Mouse (Mus musculus) bone marrow macrophage, adult 2 months (primary cell): ENCODE measurements at regions not wholly inside any gene's neighbourhood (a gene's known extent, or its start where the extent isn't known, plus 50 kb on each side); places are given as distances from the start of the nearest gene placed in this dataset.

ENCODE experiments used
- H3K27ac ChIP-seq: 2 replicates; pipeline ENCODE4 v1.5.1; 2012; ENCODE audit warnings: low read depth, low read length; ENCODE audit not compliant: insufficient read depth
- H3K4me1 ChIP-seq: 2 replicates; pipeline ENCODE4 v1.6.1; 2012; ENCODE audit warnings: low read length; ENCODE audit not compliant: control insufficient read depth, insufficient read depth
- H3K4me3 ChIP-seq: 2 replicates; pipeline ENCODE4 v1.5.1; 2012; ENCODE audit warnings: mild to moderate bottlenecking, low read length, moderate library complexity; ENCODE audit not compliant: insufficient read depth
- CTCF ChIP-seq: IDR thresholded peaks from 2 replicates; pipeline ENCODE4 v1.5.1; 2012; ENCODE audit warnings: low read depth, mild to moderate bottlenecking, low read length, moderate library complexity
- POLR2A ChIP-seq: IDR thresholded peaks from 2 replicates; pipeline ENCODE4 v1.6.1; 2012; ENCODE audit warnings: mild to moderate bottlenecking, low read depth, low read length, borderline replicate concordance

- TF ChIP-seq POLR2A (no peak), CTCF (no peak)
Observed at GRCm38 (mm10) chr2:159708141-159708540, 625.8 kb downstream of the Gm826 start.

GRCm38 (mm10) chr2:159714633-159715032, 619.3 kb downstream of the Gm826 start:
- TF ChIP-seq CTCF, result no peak
- no peak for TF ChIP-seq POLR2A
- Histone ChIP-seq H3K4me1 (no peaks in the 10 kb centered on the region), H3K4me3 (no peak overlapping the region), H3K27ac (no peak overlapping the region)

More at GRCm38 (mm10) chr2:159708141-159708540, 625.8 kb downstream of the Gm826 start:
- Histone ChIP-seq H3K27ac (no peak overlapping the region), H3K4me1 (no peaks in the 10 kb centered on the region), H3K4me3 (no peak overlapping the region)

- Histone ChIP-seq H3K4me3 (no peak overlapping the region), H3K27ac (no peak overlapping the region), H3K4me1 (no peaks in the 10 kb centered on the region)
- TF ChIP-seq POLR2A, result no peak
- TF ChIP-seq CTCF, result no peak
Observed at GRCm38 (mm10) chr2:159718738-159719137, 615.2 kb downstream of the Gm826 start.

- TF ChIP-seq CTCF (no peak), POLR2A (no peak)
- Histone ChIP-seq H3K4me1 (no peaks in the 10 kb centered on the region), H3K27ac (no peak overlapping the region), H3K4me3 (no peak overlapping the region)
Observed at GRCm38 (mm10) chr2:159725158-159726076, 608.5 kb downstream of the Gm826 start.

GRCm38 (mm10) chr2:159729301-159729700, 604.7 kb downstream of the Gm826 start:
- no peak for TF ChIP-seq CTCF
- no peak overlapping the region for H3K4me3 ChIP-seq
- no peak overlapping the region for H3K27ac ChIP-seq
- H3K4me1 ChIP-seq, result no peaks in the 10 kb centered on the region

GRCm38 (mm10) chr2:159730221-159730620, 603.7 kb downstream of the Gm826 start:
- Histone ChIP-seq H3K27ac (no peak overlapping the region), H3K4me1 (no peaks in the 10 kb centered on the region), H3K4me3 (no peak overlapping the region)
- TF ChIP-seq CTCF (no peak), POLR2A (no peak)

GRCm38 (mm10) chr2:159731305-159731704, 602.7 kb downstream of the Gm826 start:
- H3K4me3 ChIP-seq, result no peak overlapping the region
- H3K4me1 ChIP-seq, result no peaks in the 10 kb centered on the region
- TF ChIP-seq CTCF, result no peak
- TF ChIP-seq POLR2A, result no peak
- H3K27ac ChIP-seq, result no peak overlapping the region

- H3K27ac ChIP-seq, result no peak overlapping the region
- H3K4me3 ChIP-seq, result no peak overlapping the region
- no peaks in the 10 kb centered on the region for H3K4me1 ChIP-seq
- TF ChIP-seq POLR2A (no peak), CTCF (no peak)
Observed at GRCm38 (mm10) chr2:159732413-159732812, 601.5 kb downstream of the Gm826 start.

GRCm38 (mm10) chr2:159734576-159734975, 599.4 kb downstream of the Gm826 start:
- Histone ChIP-seq H3K4me1 (no peaks in the 10 kb centered on the region), H3K27ac (no peak overlapping the region), H3K4me3 (no peak overlapping the region)
- TF ChIP-seq POLR2A, result no peak
- TF ChIP-seq CTCF, result no peak

GRCm38 (mm10) chr2:159755541-159756011, 578.4 kb downstream of the Gm826 start:
- Histone ChIP-seq H3K4me1 (no peaks in the 10 kb centered on the region), H3K4me3 (no peak overlapping the region)
- no peak for TF ChIP-seq CTCF
- no peak for TF ChIP-seq POLR2A

More at GRCm38 (mm10) chr2:159755541-159756011, 578.4 kb downstream of the Gm826 start:
- H3K27ac ChIP-seq, result no peak overlapping the region
